Mouse (Mus musculus): Measurements from ENCODE around the gene Hecw2. TPM values are rescaled to one million over a fixed set of nuclear protein-coding genes. Genes with fewer than 3 reads are reported as not detected.

Hecw2 gene
- polyA plus RNA-seq, 1 experiment from 2014 or later = 8.4 TPM

DNA sequence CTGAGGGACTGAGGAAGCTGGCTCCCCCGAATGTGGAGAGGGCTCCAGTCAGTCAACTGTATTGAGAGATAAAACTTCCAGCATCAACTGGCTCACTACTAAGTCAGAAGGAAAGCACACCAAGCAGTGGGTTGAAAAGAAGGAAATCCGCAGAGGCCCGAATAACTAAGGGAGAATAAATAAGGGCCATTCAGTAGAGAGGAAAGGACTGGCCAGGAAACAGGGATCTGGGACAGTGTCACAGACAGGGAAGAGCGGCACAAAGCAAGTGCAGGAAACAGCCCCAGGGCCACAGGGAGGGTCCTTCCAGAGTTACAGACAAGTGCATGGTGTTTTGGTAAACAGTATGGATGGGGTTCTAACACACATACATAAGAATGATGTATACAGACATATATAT, 179.2 kb downstream of the Hecw2 start:
- Histone ChIP-seq H3K36me3 (no peaks in the 10 kb centered on the region), H3K4me2 (no peak overlapping the region), H3K27ac (replicated peaks) (no peak overlapping the region), H3K4me1 (peaks cover 6% of the 10 kb centered on the region; the same call in 1 of the 2 replicates), H3K9me3 (replicated peaks) (no peaks in the 10 kb centered on the region), H3K4me3 (replicated peaks) (no peak overlapping the region), H3K9ac (replicated peaks) (no peak overlapping the region), H3K27me3 (replicated peaks) (no peaks in the 10 kb centered on the region)
- WGBS = 66% methylated on average over 4 of the region's 4 CpGs
- no peak for ATAC-seq (ENCODE audit: low FRiP score)

DNA sequence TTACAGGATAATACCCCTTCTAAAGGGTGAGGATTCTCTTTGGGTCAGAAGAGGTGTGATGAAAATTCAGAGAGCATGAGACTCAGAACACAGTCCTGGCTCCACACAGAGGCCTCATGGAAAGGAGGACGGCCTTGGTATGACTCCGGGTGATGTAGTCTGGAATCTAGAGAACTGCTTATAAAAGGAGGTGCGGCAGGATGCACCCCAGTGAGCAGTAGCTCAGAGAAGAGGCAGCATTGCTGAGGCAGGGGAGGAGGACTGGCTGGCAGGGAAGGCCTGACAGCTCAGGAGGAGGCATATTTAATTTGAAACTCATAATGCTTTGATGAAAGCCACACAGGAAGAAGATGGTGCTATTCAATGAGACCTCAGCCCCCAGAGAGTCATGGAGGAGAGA, 182.6 kb downstream of the Hecw2 start:
- ATAC-seq (ENCODE audit: low FRiP score) = peak; percentile 23; the same call in 1 of the 2 replicates
- Histone ChIP-seq H3K9me3 (replicated peaks) (no peaks in the 10 kb centered on the region), H3K9ac (replicated peaks) (no peak overlapping the region), H3K36me3 (no peaks in the 10 kb centered on the region), H3K27me3 (replicated peaks) (no peaks in the 10 kb centered on the region), H3K4me3 (replicated peaks) (no peak overlapping the region), H3K4me2 (no peak overlapping the region), H3K27ac (replicated peaks) (no peak overlapping the region), H3K4me1 (peaks cover 6% of the 10 kb centered on the region; the same call in 1 of the 2 replicates)
- 34% methylated on average over 3 of the region's 3 CpGs for WGBS

DNA sequence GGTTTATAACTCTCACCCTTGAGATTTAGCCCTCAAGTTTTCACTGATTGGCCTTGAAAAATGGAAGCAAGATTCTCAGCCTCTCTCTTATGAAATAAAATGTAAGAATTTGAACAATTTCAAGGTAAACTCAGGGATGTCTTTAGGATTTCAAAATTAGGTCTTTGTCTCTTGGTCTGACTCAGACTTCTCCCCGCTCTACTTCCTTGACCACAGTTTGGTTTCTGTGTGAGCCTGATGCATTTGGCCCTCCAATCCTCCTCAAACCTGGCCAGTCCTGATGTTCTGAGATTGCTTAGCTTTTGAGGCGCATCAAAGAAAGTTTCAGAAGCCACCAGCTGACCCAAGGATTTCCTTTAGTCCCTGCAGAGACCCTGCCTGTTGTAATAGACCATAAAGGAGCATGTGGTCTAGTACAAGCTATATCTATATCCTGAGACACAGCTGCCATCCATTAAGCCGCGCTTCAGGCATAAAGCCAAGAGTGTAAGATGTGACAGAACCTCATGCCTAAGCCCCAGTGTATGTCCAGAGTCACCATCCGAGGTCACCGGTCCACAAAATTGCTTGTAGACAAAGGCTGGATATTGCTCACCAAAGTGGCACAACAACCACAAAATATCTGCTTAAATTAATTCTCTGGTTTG, 185.4 kb downstream of the Hecw2 start:
- no peaks in the 10 kb centered on the region for H3K27me3 ChIP-seq (replicated peaks)
- 0 out of 2 replicates have a peak, but pooled peaks cover 3% of the 10 kb centered on the region for H3K4me1 ChIP-seq
- 91% methylated on average over 6 of the region's 6 CpGs for WGBS
- H3K4me3 ChIP-seq (replicated peaks) = no peak overlapping the region
- no peak overlapping the region for H3K27ac ChIP-seq (replicated peaks)
- ATAC-seq (ENCODE audit: low FRiP score) = no peak
- H3K36me3 ChIP-seq = no peaks in the 10 kb centered on the region
- no peaks in the 10 kb centered on the region for H3K9me3 ChIP-seq (replicated peaks)
- no peak overlapping the region for H3K4me2 ChIP-seq
- no peak overlapping the region for H3K9ac ChIP-seq (replicated peaks)

DNA sequence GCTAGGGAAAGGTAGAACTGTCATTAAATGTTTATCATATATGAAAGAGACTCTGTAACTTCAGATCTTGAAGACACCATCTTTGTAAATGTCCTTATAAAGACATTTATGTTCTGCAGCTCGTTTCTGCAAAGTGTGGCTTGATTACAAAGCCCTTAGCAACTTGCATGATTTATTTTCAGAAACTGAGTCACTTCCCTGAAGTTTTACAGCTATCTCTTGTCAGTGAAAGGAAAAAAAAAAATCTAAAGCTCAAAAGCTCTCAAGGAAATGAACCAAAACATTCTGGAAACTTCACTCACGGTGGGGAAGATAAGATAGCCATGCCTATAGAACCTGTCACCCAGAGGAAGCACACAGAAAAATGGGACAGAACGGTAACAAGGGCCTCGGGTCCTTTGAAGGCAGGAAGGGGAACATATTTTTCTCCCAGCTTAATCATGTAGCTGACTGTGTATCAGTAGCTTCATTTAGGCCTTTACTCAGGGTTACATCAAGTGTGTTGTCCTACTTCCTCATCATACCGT, 189.0 kb downstream of the Hecw2 start:
- Histone ChIP-seq H3K27ac (replicated peaks) (no peak overlapping the region), H3K4me2 (no peak overlapping the region), H3K4me3 (replicated peaks) (no peak overlapping the region), H3K27me3 (replicated peaks) (no peaks in the 10 kb centered on the region), H3K9ac (replicated peaks) (no peak overlapping the region), H3K36me3 (no peaks in the 10 kb centered on the region), H3K4me1 (no peaks in the 10 kb centered on the region), H3K9me3 (replicated peaks) (no peaks in the 10 kb centered on the region)
- 71% methylated on average over 5 of the region's 5 CpGs for WGBS
- ATAC-seq (ENCODE audit: low FRiP score) = no peak

DNA sequence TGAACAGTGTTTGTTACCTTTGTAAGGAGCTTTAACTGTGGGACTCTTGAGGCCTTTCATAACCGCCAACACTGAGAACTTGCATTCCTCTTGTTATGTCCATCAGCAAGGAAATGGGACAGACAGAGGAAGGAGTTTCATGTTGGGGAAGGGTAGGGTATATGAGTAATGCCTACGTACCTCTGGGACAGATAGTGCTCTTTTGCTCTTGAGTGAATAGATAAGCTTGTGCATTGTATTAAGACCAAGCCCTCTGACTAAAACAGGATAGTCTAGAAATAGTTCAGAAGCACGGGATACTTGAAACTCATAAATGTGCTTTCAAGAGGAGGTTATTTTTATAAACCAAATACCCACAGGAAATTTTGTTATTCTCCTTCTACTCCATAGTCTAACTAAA, 191.7 kb downstream of the Hecw2 start:
- H3K4me2 ChIP-seq = no peak overlapping the region
- 85% methylated on average over 3 of the region's 3 CpGs for WGBS

DNA sequence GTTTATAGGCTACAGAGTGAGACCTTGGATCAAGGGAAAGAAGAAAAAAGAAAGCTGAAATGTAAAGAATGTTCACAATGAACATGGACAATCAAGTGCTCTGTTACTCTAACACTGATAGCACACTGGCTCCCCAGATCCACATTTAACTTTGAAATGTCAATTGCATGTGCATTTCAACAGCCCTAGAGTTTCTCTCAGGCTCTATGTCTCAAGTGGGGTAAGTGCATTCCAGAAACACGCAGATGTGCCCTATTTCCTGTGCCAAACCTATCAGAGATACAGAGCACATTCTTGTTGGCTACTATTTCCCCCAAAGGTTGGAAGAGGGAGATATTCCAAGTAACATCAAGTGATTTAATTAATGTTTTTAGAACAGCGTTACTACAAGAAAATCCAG, 192.9 kb downstream of the Hecw2 start:
- Histone ChIP-seq H3K36me3 (no peaks in the 10 kb centered on the region), H3K9me3 (replicated peaks) (no peaks in the 10 kb centered on the region), H3K4me3 (replicated peaks) (no peak overlapping the region), H3K27me3 (replicated peaks) (no peaks in the 10 kb centered on the region), H3K4me2 (no peak overlapping the region), H3K4me1 (no peaks in the 10 kb centered on the region), H3K27ac (replicated peaks) (no peak overlapping the region), H3K9ac (replicated peaks) (no peak overlapping the region)
- ATAC-seq (ENCODE audit: low FRiP score) = no peak
- 88% methylated on average over 2 of the region's 2 CpGs for WGBS

More for the DNA sequence above, 191.7 kb downstream of the Hecw2 start:
- no peak overlapping the region for H3K4me3 ChIP-seq (replicated peaks)
- no peaks in the 10 kb centered on the region for H3K4me1 ChIP-seq
- no peak overlapping the region for H3K27ac ChIP-seq (replicated peaks)
- H3K9me3 ChIP-seq (replicated peaks) = no peaks in the 10 kb centered on the region
- ATAC-seq (ENCODE audit: low FRiP score) = no peak
- H3K9ac ChIP-seq (replicated peaks) = no peak overlapping the region
- no peaks in the 10 kb centered on the region for H3K27me3 ChIP-seq (replicated peaks)
- H3K36me3 ChIP-seq = no peaks in the 10 kb centered on the region

DNA sequence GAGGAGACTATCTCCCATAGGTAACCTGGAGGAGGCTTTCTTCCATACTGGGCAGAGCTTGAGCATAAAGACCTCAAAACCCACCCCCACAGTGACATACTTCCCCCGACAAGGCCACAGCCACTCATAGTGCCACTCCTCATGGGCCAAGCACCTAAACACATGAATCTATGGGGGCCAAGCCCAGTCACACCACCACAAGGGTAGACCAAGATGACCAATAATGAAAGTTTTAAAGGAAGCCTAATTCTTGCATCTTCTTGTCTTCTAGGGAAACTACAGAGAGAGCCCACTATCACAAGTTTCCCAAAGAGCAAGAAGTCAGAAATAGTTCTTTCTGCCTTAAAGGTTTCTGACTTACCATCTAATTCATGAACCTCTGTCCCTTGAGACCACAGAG, 197.7 kb downstream of the Hecw2 start:
- H3K4me1 ChIP-seq = no peaks in the 10 kb centered on the region
- H3K4me2 ChIP-seq = no peak overlapping the region
- ATAC-seq (ENCODE audit: low FRiP score) = no peak
- no peak overlapping the region for H3K4me3 ChIP-seq (replicated peaks)
- H3K9me3 ChIP-seq (replicated peaks) = no peaks in the 10 kb centered on the region
- 100% methylated on average over 1 of the region's 1 CpGs for WGBS
- no peaks in the 10 kb centered on the region for H3K27me3 ChIP-seq (replicated peaks)
- no peak overlapping the region for H3K9ac ChIP-seq (replicated peaks)
- H3K36me3 ChIP-seq = no peaks in the 10 kb centered on the region
- no peak overlapping the region for H3K27ac ChIP-seq (replicated peaks)

DNA sequence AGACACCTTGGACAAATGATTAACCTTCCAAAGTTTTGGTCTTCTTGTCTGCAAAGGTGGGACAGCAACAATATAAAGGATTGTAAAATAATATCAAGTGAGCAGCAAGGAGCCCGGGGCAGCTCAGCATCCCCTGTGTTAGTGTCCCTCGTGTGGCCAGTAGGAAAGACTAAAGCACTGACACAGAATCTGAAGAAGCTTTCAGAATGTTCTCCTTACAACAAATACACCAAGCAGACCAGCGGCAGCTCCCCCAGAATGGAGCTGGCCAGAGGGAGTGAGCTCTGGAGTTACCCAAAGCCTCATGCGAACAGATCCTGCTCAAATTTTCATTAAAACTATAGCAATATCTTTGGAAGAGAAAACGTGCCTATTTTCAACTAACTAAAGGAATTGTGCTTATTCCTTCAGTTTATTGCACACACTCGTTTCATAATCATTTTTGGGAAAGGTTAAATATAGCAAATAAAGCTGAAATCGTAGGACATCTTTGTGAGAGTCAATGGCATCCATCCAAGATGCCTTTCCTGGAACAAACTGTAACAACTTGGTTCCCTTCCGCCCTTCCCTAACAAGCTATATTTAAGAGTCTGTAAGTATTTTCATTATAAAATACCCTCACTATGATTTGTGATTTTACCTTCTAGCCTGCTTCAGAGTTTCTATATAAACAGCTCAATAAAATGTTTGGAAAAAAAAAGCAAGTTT, 208.6 kb downstream of the Hecw2 start:
- no peak for ATAC-seq (ENCODE audit: low FRiP score)
- no peaks in the 10 kb centered on the region for H3K9me3 ChIP-seq (replicated peaks)
- H3K27ac ChIP-seq (replicated peaks) = no peak overlapping the region
- no peak overlapping the region for H3K9ac ChIP-seq (replicated peaks)
- WGBS = 79% methylated on average over 8 of the region's 8 CpGs
- no peak overlapping the region for H3K4me2 ChIP-seq
- H3K36me3 ChIP-seq = no peaks in the 10 kb centered on the region
- H3K27me3 ChIP-seq (replicated peaks) = no peaks in the 10 kb centered on the region
- no peak overlapping the region for H3K4me3 ChIP-seq (replicated peaks)
- no peaks in the 10 kb centered on the region for H3K4me1 ChIP-seq

DNA sequence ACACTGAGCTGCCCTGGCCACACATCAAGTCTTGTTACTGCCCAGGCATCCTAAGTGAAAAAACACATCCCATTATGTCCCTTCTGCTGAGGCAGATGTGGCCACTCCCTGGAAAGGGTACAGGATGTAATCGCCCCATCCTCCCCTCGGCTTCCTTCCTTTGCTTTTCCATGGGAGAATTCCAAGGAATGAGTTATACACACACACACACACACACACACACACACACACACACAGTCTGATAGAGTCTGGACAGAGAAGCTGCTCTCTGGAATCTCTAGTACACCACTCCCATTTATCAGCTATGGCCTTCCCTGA, 216.5 kb downstream of the Hecw2 start:
- Histone ChIP-seq H3K9ac (replicated peaks) (no peak overlapping the region), H3K27me3 (replicated peaks) (no peaks in the 10 kb centered on the region), H3K27ac (replicated peaks) (peak overlapping the region; percentile 23; the same call in 1 of the 2 replicates), H3K4me2 (no peak overlapping the region), H3K4me3 (replicated peaks) (no peak overlapping the region), H3K4me1 (0 out of 2 replicates have a peak, but pooled peaks cover 3% of the 10 kb centered on the region), H3K9me3 (replicated peaks) (no peaks in the 10 kb centered on the region), H3K36me3 (no peaks in the 10 kb centered on the region)
- WGBS = 82% methylated on average over 2 of the region's 2 CpGs
- ATAC-seq (ENCODE audit: low FRiP score) = no peak

DNA sequence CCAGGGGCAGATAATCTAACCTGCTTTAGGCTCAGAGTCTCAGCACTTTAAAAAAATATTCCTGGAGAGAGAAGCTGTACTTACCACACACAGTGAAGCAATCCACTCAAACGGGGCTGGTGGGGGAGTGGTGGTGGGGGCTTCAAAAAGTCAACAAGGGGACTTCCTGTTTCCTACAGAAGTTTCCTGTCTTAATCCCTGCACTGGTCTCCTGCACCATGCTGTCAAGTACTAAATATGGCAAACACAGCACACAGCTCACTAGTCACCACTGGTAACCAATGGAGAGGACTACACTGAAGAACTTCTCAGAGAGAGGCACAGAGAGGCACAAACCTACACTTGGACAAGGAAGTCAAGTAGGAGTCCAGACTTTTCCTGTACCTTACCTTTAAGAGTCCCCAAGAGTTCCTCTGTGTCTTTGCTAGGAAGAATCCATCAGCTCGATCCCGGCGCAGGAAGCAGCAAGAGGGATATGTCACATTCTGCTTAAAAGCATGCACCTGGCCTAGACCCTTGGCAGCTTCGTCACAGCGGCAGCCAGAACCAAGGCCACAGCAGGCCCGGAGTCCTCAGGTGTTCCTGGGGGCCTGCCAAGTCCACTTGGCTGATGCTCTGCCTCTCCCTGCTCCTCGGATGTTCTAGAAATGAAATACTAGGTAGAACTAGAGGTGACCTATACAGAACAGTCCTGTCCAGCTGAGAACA, 217.0 kb downstream of the Hecw2 start:
- 73% methylated on average over 8 of the region's 8 CpGs for WGBS
- no peak overlapping the region for H3K4me2 ChIP-seq
- H3K9ac ChIP-seq (replicated peaks) = no peak overlapping the region
- no peak overlapping the region for H3K4me3 ChIP-seq (replicated peaks)
- peak overlapping the region; percentile 23; the same call in 1 of the 2 replicates for H3K27ac ChIP-seq (replicated peaks)
- H3K36me3 ChIP-seq = no peaks in the 10 kb centered on the region
- no peaks in the 10 kb centered on the region for H3K9me3 ChIP-seq (replicated peaks)
- ATAC-seq (ENCODE audit: low FRiP score) = no peak
- H3K4me1 ChIP-seq = 0 out of 2 replicates have a peak, but pooled peaks cover 3% of the 10 kb centered on the region
- no peaks in the 10 kb centered on the region for H3K27me3 ChIP-seq (replicated peaks)

DNA sequence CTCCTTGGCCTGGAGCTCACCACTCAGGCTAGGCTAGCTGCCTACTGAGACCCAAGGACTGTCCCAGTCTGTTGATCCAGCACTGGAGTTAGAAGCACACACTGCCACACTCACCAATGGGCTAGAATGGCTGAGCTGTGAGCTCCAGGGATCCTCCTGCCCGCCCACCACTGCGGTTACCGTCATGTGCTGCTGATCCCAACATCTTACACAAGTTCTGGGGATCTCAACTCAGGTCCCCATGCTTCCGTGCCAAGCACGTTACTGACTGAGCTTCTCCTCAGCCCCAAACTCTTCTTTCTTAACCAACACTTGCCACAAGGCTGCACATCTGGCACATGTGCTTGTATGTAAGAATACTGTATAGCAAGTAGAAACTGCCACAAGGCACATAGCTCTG, 218.2 kb downstream of the Hecw2 start:
- Histone ChIP-seq H3K4me2 (peak overlapping the region; percentile 6; the same call in 1 of the 2 replicates), H3K9me3 (replicated peaks) (no peaks in the 10 kb centered on the region), H3K4me1 (0 out of 2 replicates have a peak, but pooled peaks cover 3% of the 10 kb centered on the region), H3K27me3 (replicated peaks) (no peaks in the 10 kb centered on the region), H3K4me3 (replicated peaks) (no peak overlapping the region), H3K36me3 (no peaks in the 10 kb centered on the region), H3K9ac (replicated peaks) (no peak overlapping the region), H3K27ac (replicated peaks) (no peak overlapping the region)
- WGBS = 94% methylated on average over 5 of the region's 5 CpGs
- no peak for ATAC-seq (ENCODE audit: low FRiP score)
